Mouse (Mus musculus): ENCODE data around the gene Prok1. TPM values are rescaled to one million over a fixed set of nuclear protein-coding genes. Genes with fewer than 3 reads are reported as not detected.

The Prok1 gene
- polyA plus RNA-seq, 1 experiment from 2014 or later = 0.19 TPM

GRCm38 (mm10) chr3:107266814-107267345 is 27.4 kb upstream of the Prok1 start:
- no peaks in the 10 kb centered on the region for H3K9me3 ChIP-seq (ENCODE audit: control insufficient read depth, low read length)
- H3K36me3 ChIP-seq (ENCODE audit: control insufficient read depth, insufficient read depth, low read length) = no peaks in the 10 kb centered on the region
- H3K4me2 ChIP-seq (ENCODE audit: low read length) = no peak overlapping the region
- H3K9ac ChIP-seq (ENCODE audit: low read depth, low read length) = no peak overlapping the region
- no peak overlapping the region for H3K27ac ChIP-seq (ENCODE audit: low read depth, low read length)
- no peak for ATAC-seq
- H3K27me3 ChIP-seq (replicated peaks; ENCODE audit: control insufficient read depth, insufficient read depth, low read length) = no peaks in the 10 kb centered on the region
- 75% methylated on average over 2 of the region's 2 CpGs for WGBS
- no peaks in the 10 kb centered on the region for H3K4me1 ChIP-seq (ENCODE audit: control insufficient read depth, insufficient read depth, low read depth, low read length)
- no peak overlapping the region for H3K4me3 ChIP-seq (ENCODE audit: low read length)

GRCm38 (mm10) chr3:107261851-107262165 is 22.3 kb upstream of the Prok1 start:
- 29% methylated on average over 7 of the region's 7 CpGs for WGBS
- H3K27me3 ChIP-seq (replicated peaks; ENCODE audit: control insufficient read depth, insufficient read depth, low read length) = no peaks in the 10 kb centered on the region
- no peak overlapping the region for H3K4me2 ChIP-seq (ENCODE audit: low read length)
- no peaks in the 10 kb centered on the region for H3K9me3 ChIP-seq (ENCODE audit: control insufficient read depth, low read length)
- no peaks in the 10 kb centered on the region for H3K36me3 ChIP-seq (ENCODE audit: control insufficient read depth, insufficient read depth, low read length)
- no peak overlapping the region for H3K27ac ChIP-seq (ENCODE audit: low read depth, low read length)
- ATAC-seq = peak; percentile 46
- no peak overlapping the region for H3K4me3 ChIP-seq (ENCODE audit: low read length)
- no peak overlapping the region for H3K9ac ChIP-seq (ENCODE audit: low read depth, low read length)
- peaks cover 7% of the 10 kb centered on the region for H3K4me1 ChIP-seq (ENCODE audit: control insufficient read depth, insufficient read depth, low read depth, low read length)

GRCm38 (mm10) chr3:107260956-107261850 is 21.7 kb upstream of the Prok1 start:
- Histone ChIP-seq H3K4me1 (ENCODE audit: control insufficient read depth, insufficient read depth, low read depth, low read length) (peaks cover 7% of the 10 kb centered on the region), H3K9me3 (ENCODE audit: control insufficient read depth, low read length) (no peaks in the 10 kb centered on the region), H3K36me3 (ENCODE audit: control insufficient read depth, insufficient read depth, low read length) (no peaks in the 10 kb centered on the region), H3K27ac (ENCODE audit: low read depth, low read length) (no peak overlapping the region), H3K4me2 (ENCODE audit: low read length) (no peak overlapping the region), H3K4me3 (ENCODE audit: low read length) (no peak overlapping the region), H3K27me3 (replicated peaks; ENCODE audit: control insufficient read depth, insufficient read depth, low read length) (no peaks in the 10 kb centered on the region), H3K9ac (ENCODE audit: low read depth, low read length) (no peak overlapping the region)
- ATAC-seq = peak; percentile 55
- 36% methylated on average over 8 of the region's 8 CpGs for WGBS

- ATAC-seq = no peak
- H3K27ac ChIP-seq (ENCODE audit: low read depth, low read length) = no peak overlapping the region
These were observed 18.4 kb upstream of the Prok1 start for GRCm38 (mm10) chr3:107257924-107258323.

GRCm38 (mm10) chr3:107256724-107257123 is 17.2 kb upstream of the Prok1 start:
- Histone ChIP-seq H3K4me2 (ENCODE audit: low read length) (no peak overlapping the region), H3K36me3 (ENCODE audit: control insufficient read depth, insufficient read depth, low read length) (no peaks in the 10 kb centered on the region), H3K27me3 (replicated peaks; ENCODE audit: control insufficient read depth, insufficient read depth, low read length) (no peaks in the 10 kb centered on the region), H3K9me3 (ENCODE audit: control insufficient read depth, low read length) (no peaks in the 10 kb centered on the region), H3K4me1 (ENCODE audit: control insufficient read depth, insufficient read depth, low read depth, low read length) (peaks cover 7% of the 10 kb centered on the region), H3K27ac (ENCODE audit: low read depth, low read length) (no peak overlapping the region), H3K4me3 (ENCODE audit: low read length) (no peak overlapping the region), H3K9ac (ENCODE audit: low read depth, low read length) (no peak overlapping the region)
- 40% methylated on average over 7 of the region's 7 CpGs for WGBS
- peak; percentile 27; the same call in 1 of the 2 replicates for ATAC-seq

More at GRCm38 (mm10) chr3:107257924-107258323, 18.4 kb upstream of the Prok1 start:
- 47% methylated on average over 5 of the region's 5 CpGs for WGBS
- H3K36me3 ChIP-seq (ENCODE audit: control insufficient read depth, insufficient read depth, low read length) = no peaks in the 10 kb centered on the region
- no peak overlapping the region for H3K9ac ChIP-seq (ENCODE audit: low read depth, low read length)
- peaks cover 7% of the 10 kb centered on the region for H3K4me1 ChIP-seq (ENCODE audit: control insufficient read depth, insufficient read depth, low read depth, low read length)
- no peaks in the 10 kb centered on the region for H3K9me3 ChIP-seq (ENCODE audit: control insufficient read depth, low read length)
- H3K4me3 ChIP-seq (ENCODE audit: low read length) = no peak overlapping the region
- H3K4me2 ChIP-seq (ENCODE audit: low read length) = no peak overlapping the region
- no peaks in the 10 kb centered on the region for H3K27me3 ChIP-seq (replicated peaks; ENCODE audit: control insufficient read depth, insufficient read depth, low read length)

- Histone ChIP-seq H3K4me3 (ENCODE audit: low read length) (no peak overlapping the region), H3K4me2 (ENCODE audit: low read length) (no peak overlapping the region), H3K27me3 (replicated peaks; ENCODE audit: control insufficient read depth, insufficient read depth, low read length) (no peaks in the 10 kb centered on the region), H3K27ac (ENCODE audit: low read depth, low read length) (no peak overlapping the region), H3K9ac (ENCODE audit: low read depth, low read length) (no peak overlapping the region), H3K9me3 (ENCODE audit: control insufficient read depth, low read length) (no peaks in the 10 kb centered on the region), H3K4me1 (ENCODE audit: control insufficient read depth, insufficient read depth, low read depth, low read length) (peaks cover 7% of the 10 kb centered on the region), H3K36me3 (ENCODE audit: control insufficient read depth, insufficient read depth, low read length) (no peaks in the 10 kb centered on the region)
- 82% methylated on average over 3 of the region's 3 CpGs for WGBS
- 0 out of 2 replicates have a peak, but pooled peaks have one; percentile 19 for ATAC-seq
These were observed 16.5 kb upstream of the Prok1 start for GRCm38 (mm10) chr3:107255992-107256391.

- WGBS = 79% methylated on average over 5 of the region's 5 CpGs
- peaks cover 4% of the 10 kb centered on the region for H3K4me1 ChIP-seq (ENCODE audit: control insufficient read depth, insufficient read depth, low read depth, low read length)
- H3K4me3 ChIP-seq (ENCODE audit: low read length) = no peak overlapping the region
- H3K9me3 ChIP-seq (ENCODE audit: control insufficient read depth, low read length) = no peaks in the 10 kb centered on the region
- no peak overlapping the region for H3K9ac ChIP-seq (ENCODE audit: low read depth, low read length)
- ATAC-seq = no peak
- no peaks in the 10 kb centered on the region for H3K36me3 ChIP-seq (ENCODE audit: control insufficient read depth, insufficient read depth, low read length)
- H3K27me3 ChIP-seq (replicated peaks; ENCODE audit: control insufficient read depth, insufficient read depth, low read length) = no peaks in the 10 kb centered on the region
- H3K4me2 ChIP-seq (ENCODE audit: low read length) = no peak overlapping the region
- no peak overlapping the region for H3K27ac ChIP-seq (ENCODE audit: low read depth, low read length)
These were observed 14.4 kb upstream of the Prok1 start for GRCm38 (mm10) chr3:107253925-107254324.

GRCm38 (mm10) chr3:107252035-107252434 is 12.5 kb upstream of the Prok1 start:
- H3K4me2 ChIP-seq (ENCODE audit: low read length) = no peak overlapping the region
- H3K27ac ChIP-seq (ENCODE audit: low read depth, low read length) = no peak overlapping the region
- H3K4me1 ChIP-seq (ENCODE audit: control insufficient read depth, insufficient read depth, low read depth, low read length) = peaks cover 3% of the 10 kb centered on the region; the same call in 1 of the 2 replicates
- H3K4me3 ChIP-seq (ENCODE audit: low read length) = no peak overlapping the region
- 77% methylated on average over 4 of the region's 4 CpGs for WGBS
- no peak overlapping the region for H3K9ac ChIP-seq (ENCODE audit: low read depth, low read length)
- no peaks in the 10 kb centered on the region for H3K27me3 ChIP-seq (replicated peaks; ENCODE audit: control insufficient read depth, insufficient read depth, low read length)
- no peaks in the 10 kb centered on the region for H3K36me3 ChIP-seq (ENCODE audit: control insufficient read depth, insufficient read depth, low read length)
- ATAC-seq = no peak
- no peaks in the 10 kb centered on the region for H3K9me3 ChIP-seq (ENCODE audit: control insufficient read depth, low read length)

GRCm38 (mm10) chr3:107250320-107250719 is 10.8 kb upstream of the Prok1 start:
- H3K36me3 ChIP-seq (ENCODE audit: control insufficient read depth, insufficient read depth, low read length) = no peaks in the 10 kb centered on the region
- no peak overlapping the region for H3K4me3 ChIP-seq (ENCODE audit: low read length)
- H3K9me3 ChIP-seq (ENCODE audit: control insufficient read depth, low read length) = no peaks in the 10 kb centered on the region
- peaks cover 3% of the 10 kb centered on the region; the same call in 1 of the 2 replicates for H3K4me1 ChIP-seq (ENCODE audit: control insufficient read depth, insufficient read depth, low read depth, low read length)
- no peak for ATAC-seq
- H3K27ac ChIP-seq (ENCODE audit: low read depth, low read length) = no peak overlapping the region
- no peak overlapping the region for H3K9ac ChIP-seq (ENCODE audit: low read depth, low read length)
- no peaks in the 10 kb centered on the region for H3K27me3 ChIP-seq (replicated peaks; ENCODE audit: control insufficient read depth, insufficient read depth, low read length)
- WGBS = 79% methylated on average over 2 of the region's 2 CpGs
- no peak overlapping the region for H3K4me2 ChIP-seq (ENCODE audit: low read length)

Data from hindbrain, embryonic 16.5 days (tissue).